Mouse (Mus musculus) naive thymus-derived CD4-positive, alpha-beta T cell, adult 5 months (primary cell): ENCODE results near the gene Lancl3. TPM values are rescaled to one million over a fixed set of nuclear protein-coding genes. Genes with fewer than 3 reads are reported as not detected.

Experiments
- polyA plus RNA-seq: library from polyadenylated mRNA; unstranded; fragments of 100-300 nt; shearing (Covaris generic); gene quantifications from one replicate; pipeline ENCODE4 v1.2.1, GENCODE M21; 2017

The Lancl3 gene
- polyA plus RNA-seq: 0.09 TPM

DNA sequence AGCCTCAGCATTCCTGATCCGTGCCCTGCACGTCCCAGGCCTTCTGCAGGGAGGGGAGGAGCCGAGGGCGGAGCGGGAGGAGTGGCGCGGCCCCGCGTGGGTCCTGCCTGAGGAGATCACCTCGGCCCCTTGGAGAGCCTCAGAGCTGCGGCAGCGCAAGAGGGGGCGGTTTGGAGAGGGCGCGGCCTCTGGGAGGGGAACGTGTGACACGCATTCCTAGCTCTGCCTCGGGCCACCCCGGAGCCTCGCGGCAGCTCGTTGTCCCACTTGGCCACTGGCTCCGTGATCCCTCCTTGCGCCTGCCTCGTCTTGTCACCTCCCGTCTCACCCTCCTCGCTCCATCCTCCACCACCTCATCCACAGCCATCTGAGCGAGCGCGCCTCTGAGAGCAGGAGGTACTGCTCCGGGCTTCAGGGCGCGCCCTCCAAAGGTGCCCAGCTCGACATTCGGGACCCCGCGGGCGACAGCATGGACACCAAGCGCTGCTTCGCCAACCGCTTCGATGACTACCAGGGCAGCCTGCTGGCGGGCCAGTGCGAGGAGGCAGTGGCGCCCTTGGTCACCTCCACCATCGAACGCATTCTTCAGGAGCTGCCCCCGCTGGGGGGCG, at the start of gene Lancl3:
TSS of gene Lancl3 (plus strand) at position 142 of the 611 bp plus-strand sequence.

DNA sequence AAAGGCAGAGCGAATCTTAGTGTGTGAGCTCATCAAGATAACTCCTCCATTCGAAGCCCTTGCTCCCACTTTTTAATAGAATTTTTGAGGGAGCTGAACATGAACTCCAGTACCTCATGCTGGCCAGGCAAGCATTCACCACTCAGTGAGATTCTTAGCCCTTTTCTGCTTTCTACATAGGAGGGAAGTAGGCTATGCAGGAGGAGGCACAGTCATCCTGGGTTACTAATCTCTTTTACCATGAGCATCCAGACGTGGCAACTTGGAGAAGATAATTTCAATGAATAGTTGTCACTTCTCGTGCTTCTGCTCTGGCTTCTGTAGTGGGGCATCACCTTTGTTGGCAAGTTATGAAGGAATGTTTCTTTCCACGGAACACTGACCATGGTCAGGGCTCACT, 57.1 kb downstream of the Lancl3 start, which contains the start of gene Gm14862:
TSS of gene Gm14862 (minus strand) at position 134 of the 400 bp plus-strand sequence.

DNA sequence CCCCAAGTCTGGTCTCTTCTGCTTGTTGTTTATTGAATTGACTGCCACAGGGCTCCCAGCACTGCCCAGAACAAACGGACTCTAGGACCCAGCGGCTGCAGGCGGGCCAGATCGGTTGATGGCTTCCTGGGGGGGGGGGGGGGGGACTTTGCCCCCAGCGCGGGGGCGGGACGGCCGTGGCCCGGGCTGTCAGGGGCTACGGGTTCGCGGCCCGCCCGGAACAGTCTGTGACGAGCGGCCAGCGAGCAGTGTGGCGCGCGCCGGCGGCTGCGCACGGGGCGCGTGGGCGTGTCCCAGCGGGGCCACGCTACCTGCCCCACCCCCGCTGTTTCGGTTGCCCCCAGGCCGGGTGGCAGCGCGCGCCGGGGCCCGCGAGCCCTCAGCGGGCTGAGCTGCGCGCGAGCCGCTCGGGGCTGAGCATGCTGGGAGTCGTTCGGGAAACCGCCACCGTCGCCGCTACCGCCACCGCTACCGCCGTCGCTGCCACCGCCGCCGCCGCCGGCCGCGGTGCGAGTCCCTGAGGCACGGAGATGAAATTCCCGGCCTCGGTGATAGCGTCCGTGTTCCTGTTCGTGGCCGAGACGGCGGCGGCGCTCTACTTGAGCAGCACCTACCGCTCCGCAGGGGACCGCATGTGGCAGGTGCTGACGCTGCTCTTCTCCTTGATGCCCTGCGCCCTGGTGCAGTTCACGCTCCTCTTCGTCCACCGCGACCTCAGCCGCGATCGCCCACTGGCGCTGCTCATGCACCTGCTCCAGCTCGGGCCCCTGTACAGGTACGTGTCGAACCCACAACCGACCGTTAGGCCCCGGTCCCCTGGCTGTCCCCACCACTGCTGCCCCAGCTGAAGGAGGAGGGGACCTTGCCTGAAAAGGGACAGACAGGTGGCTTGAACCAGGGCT, 73.0 kb downstream of the Lancl3 start, which contains the start of gene Xk:
TSS of gene Xk (plus strand) at position 297 of the 902 bp plus-strand sequence.

DNA sequence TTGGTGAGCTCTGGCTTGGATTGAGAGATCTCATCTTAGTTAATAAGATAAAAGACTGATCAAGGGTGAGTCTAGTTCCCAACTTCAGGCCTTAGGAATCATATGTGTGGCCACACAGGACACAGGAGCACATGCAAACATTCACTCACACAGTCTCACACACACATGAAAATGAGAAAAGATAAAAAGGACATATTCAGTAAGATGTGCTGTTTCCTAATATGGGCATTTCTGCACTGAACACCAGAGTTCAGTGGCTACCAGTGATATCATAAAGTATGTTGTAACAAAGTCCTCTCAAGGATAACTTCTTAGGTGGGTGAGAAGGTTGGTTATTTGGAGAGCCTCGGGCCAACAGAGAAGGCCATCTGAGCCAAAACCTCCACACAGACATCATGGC, 83.8 kb downstream of the Lancl3 start, which contains the start of gene H2al1m:
TSS of gene H2al1m (plus strand) at position 301 of the 400 bp plus-strand sequence.

Other genes with a start within 250 kb of the Lancl3 start
- not detected for gene Fthl17b, start 236.9 kb upstream of the Lancl3 start, polyA plus RNA-seq
- not detected for gene Fthl17c, start 223.3 kb upstream of the Lancl3 start, polyA plus RNA-seq
- gene Fthl17d, start 213.1 kb upstream of the Lancl3 start, polyA plus RNA-seq: not detected
- not detected for gene Fthl17e, start 166.4 kb upstream of the Lancl3 start, polyA plus RNA-seq
- not detected for gene Fthl17f, start 136.9 kb upstream of the Lancl3 start, polyA plus RNA-seq
- not detected for gene 4930402K13Rik, start 95.3 kb upstream of the Lancl3 start, polyA plus RNA-seq
- not detected for gene Gm14862, start 57.0 kb downstream of the Lancl3 start, polyA plus RNA-seq
- gene Xk, start 72.9 kb downstream of the Lancl3 start, polyA plus RNA-seq: 1.3 TPM
- 0.68 TPM for gene H2al1m, start 83.9 kb downstream of the Lancl3 start, polyA plus RNA-seq
- not detected for gene H2al1k, start 150.7 kb downstream of the Lancl3 start, polyA plus RNA-seq